Mouse (Mus musculus): Measurements from ENCODE around the gene Rnf39. TPM values are rescaled to one million over a fixed set of nuclear protein-coding genes. Genes with fewer than 3 reads are reported as not detected.

Gene Rnf39
- polyA plus RNA-seq, 1 experiment from 2014 or later = 6.8 TPM

DNA sequence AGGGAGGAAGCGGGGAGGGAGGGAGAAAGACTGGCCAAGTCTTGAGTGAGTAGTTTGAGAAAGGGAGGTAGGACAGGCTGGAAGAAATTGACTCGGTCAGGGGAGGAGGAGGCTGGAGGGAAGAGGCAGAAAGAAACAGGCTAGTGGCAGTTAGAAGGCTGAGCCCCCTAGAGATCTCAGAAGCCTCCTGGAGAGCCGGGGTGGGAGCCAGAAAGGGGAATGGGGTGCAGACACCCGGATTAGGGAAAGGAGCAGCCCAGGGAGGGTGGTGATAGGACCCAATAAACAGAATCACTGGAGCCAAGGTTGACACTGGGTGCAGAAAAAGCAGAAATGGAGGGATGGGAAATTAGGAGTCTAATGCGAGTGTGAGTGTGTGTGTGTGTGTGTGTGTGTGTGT, 973 bp downstream of the Rnf39 start:
- Histone ChIP-seq H3K27me3 (peaks cover 64% of the 10 kb centered on the region), H3K27ac (no peak overlapping the region; the same call in 1 of the 2 replicates), H3K9ac (no peak overlapping the region), H3K4me1 (peaks cover 31% of the 10 kb centered on the region), H3K36me3 (peaks cover 6% of the 10 kb centered on the region), H3K9me3 (no peaks in the 10 kb centered on the region), H3K4me2 (peak overlapping the region; percentile 93), H3K4me3 (peak overlapping the region; percentile 50)
- no peak for ATAC-seq (ENCODE audit: insufficient number of reproducible peaks, low FRiP score, low TSS enrichment, low read depth)
- WGBS = 9% methylated on average over 5 of the region's 5 CpGs

DNA sequence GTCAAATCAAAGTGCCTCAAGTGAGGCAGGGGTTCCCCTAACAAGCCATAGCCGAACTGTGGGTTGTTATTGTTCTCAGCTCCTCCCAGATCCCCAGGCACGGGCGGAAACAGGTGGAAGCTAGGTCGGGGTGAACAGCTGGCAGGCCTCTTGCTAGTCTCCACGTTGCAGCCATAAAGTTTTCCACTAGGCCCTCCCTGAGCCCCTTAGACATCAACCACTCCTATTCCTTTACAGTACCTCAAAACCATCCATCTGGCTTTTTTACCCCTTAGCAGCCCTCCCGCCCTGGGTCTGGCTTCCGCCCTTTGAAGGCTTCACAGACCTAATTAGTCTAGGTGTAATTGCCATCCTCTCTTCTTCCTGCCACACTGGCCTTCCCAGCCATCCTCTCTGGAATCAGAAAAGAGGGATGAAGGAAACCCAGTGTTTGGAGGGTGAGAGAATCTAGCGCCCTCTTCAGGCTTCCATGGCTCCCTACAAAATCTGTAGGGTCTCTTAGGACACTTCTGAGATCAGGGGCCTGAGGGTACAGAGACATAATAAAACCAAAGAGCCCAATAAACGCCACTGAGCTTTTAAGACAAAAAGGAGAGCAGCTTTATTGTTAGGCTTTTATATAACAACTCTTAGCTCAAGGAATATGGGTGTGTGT, 1.5 kb downstream of the Rnf39 start:
- WGBS = 13% methylated on average over 9 of the region's 9 CpGs
- H3K4me2 ChIP-seq = peak overlapping the region; percentile 93; the same call in 1 of the 2 replicates
- peaks cover 31% of the 10 kb centered on the region for H3K4me1 ChIP-seq
- H3K27ac ChIP-seq = no peak overlapping the region
- H3K9me3 ChIP-seq = no peaks in the 10 kb centered on the region
- H3K9ac ChIP-seq = no peak overlapping the region
- H3K27me3 ChIP-seq = peaks cover 64% of the 10 kb centered on the region
- H3K36me3 ChIP-seq = peaks cover 11% of the 10 kb centered on the region
- peak overlapping the region; percentile 50 for H3K4me3 ChIP-seq
- ATAC-seq (ENCODE audit: insufficient number of reproducible peaks, low FRiP score, low TSS enrichment, low read depth) = no peak

DNA sequence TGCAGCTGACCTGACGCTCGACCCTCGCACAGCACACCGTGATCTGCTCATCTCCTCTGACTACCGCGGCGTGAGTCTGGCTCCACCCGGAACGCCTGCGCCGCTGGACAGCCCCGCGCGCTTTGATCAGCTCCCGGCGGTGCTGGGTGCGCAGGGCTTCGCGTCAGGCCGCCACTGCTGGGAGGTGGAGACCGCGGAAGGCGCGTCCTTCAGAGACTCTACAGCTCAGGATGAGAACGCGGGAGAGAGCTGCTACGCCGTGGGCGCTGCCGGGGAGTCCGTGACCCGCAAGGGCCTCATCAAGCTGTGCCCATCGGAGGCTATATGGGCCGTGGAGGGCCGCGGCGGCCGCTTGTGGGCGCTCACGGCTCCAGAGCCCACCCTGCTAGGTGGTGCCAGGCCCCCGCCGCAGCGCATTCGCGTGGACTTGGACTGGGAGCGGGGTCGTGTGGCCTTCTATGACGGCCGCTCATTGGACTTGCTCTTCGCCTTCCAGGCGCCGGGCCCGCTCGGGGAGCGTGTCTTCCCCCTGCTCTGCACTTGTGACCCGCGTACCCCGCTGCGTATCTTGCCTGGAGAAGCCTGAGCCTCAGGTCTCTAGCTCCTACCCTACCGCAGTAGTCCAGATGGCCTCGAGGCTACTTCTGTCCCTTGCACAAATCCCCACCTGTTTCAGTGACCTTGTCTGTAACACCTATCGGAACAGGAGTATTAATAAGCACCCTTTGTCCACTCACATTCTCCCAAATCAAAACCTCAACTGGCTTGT, 4.5 kb downstream of the Rnf39 start:
- peak overlapping the region; percentile 96 for H3K4me2 ChIP-seq
- H3K36me3 ChIP-seq = peaks cover 17% of the 10 kb centered on the region
- no peak for ATAC-seq (ENCODE audit: insufficient number of reproducible peaks, low FRiP score, low TSS enrichment, low read depth)
- peak overlapping the region; percentile 68 for H3K9ac ChIP-seq
- no peaks in the 10 kb centered on the region for H3K9me3 ChIP-seq
- H3K27me3 ChIP-seq = peaks cover 47% of the 10 kb centered on the region
- peaks cover 39% of the 10 kb centered on the region for H3K4me1 ChIP-seq
- peak overlapping the region; percentile 50 for H3K4me3 ChIP-seq
- 1% methylated on average over 61 of the region's 62 CpGs for WGBS
- H3K27ac ChIP-seq = no peak overlapping the region

DNA sequence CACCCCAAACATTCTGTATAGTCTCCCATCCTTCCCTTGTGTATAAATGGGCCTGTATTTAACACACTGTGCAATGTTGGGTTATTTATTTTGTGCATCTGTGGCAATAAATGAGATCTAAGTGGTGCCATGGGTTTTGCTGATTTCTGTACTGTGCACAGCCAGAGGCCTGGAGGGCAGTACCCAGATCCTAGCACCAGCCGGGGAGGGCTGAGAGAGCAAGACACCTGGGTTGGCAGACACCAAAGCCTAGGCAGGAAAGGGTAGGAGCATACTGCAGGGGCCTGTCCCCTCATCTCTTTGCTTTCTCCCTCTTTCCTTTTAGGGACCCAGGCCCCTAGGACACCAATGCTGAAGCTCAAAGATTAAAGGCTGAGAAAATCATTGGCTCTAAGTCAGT, 5.6 kb downstream of the Rnf39 start:
- H3K4me1 ChIP-seq = peaks cover 28% of the 10 kb centered on the region
- 93% methylated on average over 1 of the region's 1 CpGs for WGBS
- no peak for ATAC-seq (ENCODE audit: insufficient number of reproducible peaks, low FRiP score, low TSS enrichment, low read depth)

DNA sequence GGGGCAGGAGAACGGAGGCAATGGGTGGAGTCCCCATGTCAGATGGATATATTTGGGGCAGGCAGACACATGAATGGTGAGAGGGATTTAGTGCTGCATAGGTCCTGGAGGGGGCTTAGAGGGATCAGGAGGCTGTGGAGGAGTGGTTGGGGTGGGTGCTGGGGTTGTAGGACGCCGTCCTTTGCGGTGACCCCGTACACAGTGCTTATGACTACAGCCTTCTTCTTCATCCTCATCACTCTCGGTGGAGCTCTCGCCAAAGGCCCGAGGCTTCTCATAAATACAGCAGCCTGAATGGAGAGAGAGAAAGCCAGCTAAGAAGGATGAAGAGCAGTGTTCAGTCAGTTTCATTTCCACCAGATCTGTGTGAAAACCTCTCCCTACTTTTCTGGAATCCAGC, 6.5 kb downstream of the Rnf39 start:
- WGBS = 94% methylated on average over 8 of the region's 8 CpGs
- Histone ChIP-seq H3K4me1 (peaks cover 21% of the 10 kb centered on the region), H3K27ac (no peak overlapping the region), H3K9me3 (no peaks in the 10 kb centered on the region), H3K27me3 (peaks cover 28% of the 10 kb centered on the region), H3K9ac (no peak overlapping the region), H3K36me3 (peaks cover 19% of the 10 kb centered on the region), H3K4me3 (no peak overlapping the region), H3K4me2 (no peak overlapping the region)
- no peak for ATAC-seq (ENCODE audit: insufficient number of reproducible peaks, low FRiP score, low TSS enrichment, low read depth)

More for the DNA sequence above, 5.6 kb downstream of the Rnf39 start:
- no peaks in the 10 kb centered on the region for H3K9me3 ChIP-seq
- no peak overlapping the region for H3K27ac ChIP-seq
- H3K9ac ChIP-seq = no peak overlapping the region
- H3K4me3 ChIP-seq = no peak overlapping the region
- no peak overlapping the region for H3K4me2 ChIP-seq
- peaks cover 17% of the 10 kb centered on the region for H3K36me3 ChIP-seq
- H3K27me3 ChIP-seq = peaks cover 37% of the 10 kb centered on the region

DNA sequence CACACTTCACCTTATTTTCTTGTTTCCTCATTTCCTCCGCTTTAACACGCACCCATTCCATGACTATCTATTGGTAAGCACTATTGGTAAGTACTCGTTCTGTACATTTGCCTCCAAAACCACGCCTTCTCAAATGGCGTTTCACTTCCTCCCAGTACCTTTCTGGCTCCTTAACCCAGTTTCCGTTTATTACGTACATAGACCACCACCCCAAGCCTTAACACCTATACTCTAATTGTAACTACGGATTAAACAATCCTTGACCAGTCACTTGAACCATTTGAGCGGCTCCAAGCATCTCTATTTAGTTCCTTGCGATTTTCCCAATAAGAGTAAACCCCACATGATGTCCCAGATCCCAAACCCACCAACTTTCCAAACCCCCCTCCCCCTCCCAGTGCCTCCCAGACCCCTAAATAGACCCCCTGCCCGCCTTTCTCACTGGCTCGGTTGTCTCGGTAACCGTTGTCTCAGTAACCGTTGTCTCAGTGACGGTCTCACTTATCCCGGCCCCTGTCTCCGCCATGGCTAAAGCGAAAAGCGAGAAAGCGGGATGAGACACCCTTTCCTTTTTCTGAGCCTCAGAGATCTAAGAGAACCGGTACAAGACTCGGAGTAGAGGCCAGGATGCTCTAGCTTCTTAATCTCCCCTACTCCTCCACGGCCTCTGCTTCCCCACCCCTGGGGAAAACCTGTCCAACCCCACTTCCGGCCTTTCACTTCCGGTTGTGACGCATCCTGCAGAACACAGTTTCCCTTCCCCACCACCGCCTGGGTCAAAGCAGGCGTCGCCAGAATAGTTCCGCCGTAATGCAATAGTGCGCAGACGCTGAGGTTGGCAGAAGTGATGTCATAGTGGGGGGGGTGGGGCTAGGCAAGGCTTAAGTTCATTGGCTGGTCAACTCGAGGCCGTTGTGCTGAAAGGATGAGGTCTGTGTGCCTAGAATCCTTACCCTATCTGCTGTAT, 8.5 kb downstream of the Rnf39 start, which contains the start of gene Ppp1r11:
Ppp1r11 (minus strand) TSS at position 761 of the 967 bp plus-strand sequence.
- H3K4me3 ChIP-seq = peak within 1 kb of the TSS; percentile 75
- H3K4me2 ChIP-seq = peak within 1 kb of the TSS; percentile 62
- peak within 1 kb of the TSS; percentile 80 for H3K27ac ChIP-seq
- peak; percentile 95 for ATAC-seq (ENCODE audit: insufficient number of reproducible peaks, low FRiP score, low TSS enrichment, low read depth)
- H3K27me3 ChIP-seq = peaks cover 11% of the 10 kb centered on the region
- H3K9me3 ChIP-seq = no peaks in the 10 kb centered on the region
- peaks cover 32% of the 10 kb centered on the region for H3K36me3 ChIP-seq
- H3K9ac ChIP-seq = peak within 1 kb of the TSS; percentile 73
- 3% methylated on average over 36 of the region's 36 CpGs for WGBS
- H3K4me1 ChIP-seq = peaks cover 20% of the 10 kb centered on the region

DNA sequence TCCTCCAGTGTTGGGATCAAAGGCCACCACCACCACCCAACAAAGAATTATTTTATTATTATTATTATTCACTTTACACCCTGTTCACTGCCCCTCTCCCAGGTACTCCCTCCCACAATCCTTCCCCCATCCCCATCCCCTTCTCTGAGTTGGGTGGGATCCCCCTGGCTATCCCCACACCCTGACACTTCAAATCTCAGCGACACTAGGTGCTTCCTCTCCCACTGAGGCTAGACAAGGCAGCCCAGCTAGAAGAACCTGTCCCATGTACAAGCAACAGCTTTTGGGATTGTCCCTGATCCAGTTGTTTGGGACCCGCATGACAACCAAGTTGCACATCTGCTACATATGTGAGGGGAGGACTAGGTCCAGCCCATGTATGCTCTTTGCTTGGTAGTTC, 9.9 kb downstream of the Rnf39 start:
- WGBS = 82% methylated on average over 2 of the region's 2 CpGs
- Histone ChIP-seq H3K4me3 (no peak overlapping the region), H3K9ac (no peak overlapping the region), H3K27ac (no peak overlapping the region), H3K36me3 (peaks cover 37% of the 10 kb centered on the region), H3K4me1 (peaks cover 13% of the 10 kb centered on the region), H3K9me3 (no peaks in the 10 kb centered on the region), H3K27me3 (no peaks in the 10 kb centered on the region), H3K4me2 (no peak overlapping the region)
- ATAC-seq (ENCODE audit: insufficient number of reproducible peaks, low FRiP score, low TSS enrichment, low read depth) = no peak

DNA sequence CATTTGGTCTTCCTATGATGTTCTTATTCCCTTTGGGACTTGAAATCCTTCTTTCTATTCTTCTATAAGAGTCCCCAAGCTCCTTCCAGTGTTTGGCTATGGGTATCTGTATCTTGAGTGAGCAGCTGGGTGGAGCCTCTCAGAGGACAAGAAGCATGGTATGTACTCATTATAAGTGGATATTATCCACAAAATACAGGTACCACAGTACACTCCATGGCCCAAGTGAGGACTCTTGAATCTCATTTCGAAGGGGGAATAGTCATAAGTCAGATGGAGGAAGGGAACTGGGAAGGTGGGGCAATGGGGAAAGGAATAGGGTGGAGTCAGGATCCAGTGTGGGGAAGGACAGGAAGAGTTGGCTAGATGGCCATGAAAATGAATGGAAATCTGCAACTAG, 10.3 kb downstream of the Rnf39 start:
- ATAC-seq (ENCODE audit: insufficient number of reproducible peaks, low FRiP score, low TSS enrichment, low read depth) = no peak
- H3K27me3 ChIP-seq = no peaks in the 10 kb centered on the region
- WGBS = 82% methylated on average over 1 of the region's 1 CpGs
- no peak overlapping the region for H3K4me3 ChIP-seq
- no peaks in the 10 kb centered on the region for H3K9me3 ChIP-seq
- H3K27ac ChIP-seq = no peak overlapping the region
- no peak overlapping the region for H3K9ac ChIP-seq
- H3K36me3 ChIP-seq = peaks cover 37% of the 10 kb centered on the region
- peaks cover 14% of the 10 kb centered on the region for H3K4me1 ChIP-seq
- no peak overlapping the region for H3K4me2 ChIP-seq

DNA sequence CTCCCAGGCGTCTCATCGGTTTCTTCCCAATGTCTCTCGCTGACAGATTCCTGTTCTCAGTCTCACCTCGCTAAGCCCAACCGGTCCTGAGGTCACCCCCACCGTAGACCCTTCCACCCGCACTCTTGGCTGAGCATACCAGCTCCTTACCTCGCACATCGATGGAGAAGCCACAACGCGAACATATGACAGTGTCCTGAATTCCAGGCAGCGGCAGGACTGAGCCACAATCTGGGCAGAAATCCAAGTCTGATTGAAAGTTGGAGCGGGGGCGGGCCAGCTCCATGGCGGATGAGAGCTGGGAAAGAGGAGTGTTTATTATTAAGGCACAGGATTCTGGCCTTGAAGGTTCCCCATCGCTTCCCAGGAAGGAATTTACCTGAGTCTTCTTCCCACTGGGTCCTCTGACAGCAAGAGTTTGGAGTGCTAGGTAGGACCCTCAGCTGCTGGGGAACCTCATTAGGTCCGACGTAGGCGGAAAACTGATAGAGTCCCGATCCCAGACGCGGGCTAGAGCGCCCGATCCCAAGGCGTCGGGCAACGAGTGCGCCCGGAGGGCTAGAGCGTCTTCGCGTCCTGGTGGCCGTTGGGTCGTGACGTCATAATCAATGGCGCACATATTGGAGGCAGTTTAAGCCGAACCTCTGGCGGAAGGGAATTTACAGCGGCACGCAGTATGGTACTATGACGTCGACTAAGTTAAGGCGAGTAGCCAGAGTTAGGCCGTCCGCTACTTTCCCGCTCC, 15.5 kb downstream of the Rnf39 start, which contains the start of the genes Znrd1 and Znrd1as:
Znrd1 (minus strand) TSS at position 561 of the 745 bp plus-strand sequence.
Znrd1as (plus strand) TSS at position 594 of the 745 bp plus-strand sequence.
- ATAC-seq (ENCODE audit: insufficient number of reproducible peaks, low FRiP score, low TSS enrichment, low read depth) = peak; percentile 95
- peak within 1 kb of the TSS; percentile 73 for H3K9ac ChIP-seq
- under 1% methylated on average over 46 of the region's 46 CpGs for WGBS
- no peaks in the 10 kb centered on the region for H3K27me3 ChIP-seq
- H3K4me1 ChIP-seq = peaks cover 14% of the 10 kb centered on the region
- peak within 1 kb of the TSS; percentile 86 for H3K27ac ChIP-seq
- peak within 1 kb of the TSS; percentile 72 for H3K4me2 ChIP-seq
- no peaks in the 10 kb centered on the region for H3K9me3 ChIP-seq
- H3K36me3 ChIP-seq = peaks cover 20% of the 10 kb centered on the region
- H3K4me3 ChIP-seq = peak within 1 kb of the TSS; percentile 67

DNA sequence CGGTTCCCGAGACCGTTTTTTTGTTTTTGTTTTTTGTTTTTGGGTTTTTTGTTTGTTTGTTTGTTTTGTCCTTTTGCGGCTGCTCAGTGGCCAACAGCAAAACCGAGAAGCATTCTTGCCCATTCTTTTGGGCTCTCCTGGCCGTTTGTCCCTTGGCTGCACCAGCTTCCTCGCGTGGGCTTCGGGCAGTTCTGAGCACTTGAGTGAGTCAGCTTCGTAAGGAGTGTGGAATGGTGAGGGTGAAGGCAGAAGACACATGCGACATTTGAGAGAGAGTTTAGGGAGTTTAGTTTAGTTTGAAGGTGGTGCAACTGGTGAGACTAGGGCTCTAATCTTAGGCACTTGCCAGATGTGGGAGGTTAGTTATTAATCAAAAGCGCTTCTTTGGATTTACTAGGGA, 16.2 kb downstream of the Rnf39 start:
- ATAC-seq (ENCODE audit: insufficient number of reproducible peaks, low FRiP score, low TSS enrichment, low read depth) = no peak
- Histone ChIP-seq H3K27ac (peak overlapping the region; percentile 78), H3K4me3 (peak overlapping the region; percentile 67), H3K4me1 (peaks cover 14% of the 10 kb centered on the region), H3K9ac (peak overlapping the region; percentile 73), H3K27me3 (no peaks in the 10 kb centered on the region), H3K36me3 (peaks cover 20% of the 10 kb centered on the region), H3K9me3 (no peaks in the 10 kb centered on the region), H3K4me2 (peak overlapping the region; percentile 72)
- 7% methylated on average over 12 of the region's 12 CpGs for WGBS

DNA sequence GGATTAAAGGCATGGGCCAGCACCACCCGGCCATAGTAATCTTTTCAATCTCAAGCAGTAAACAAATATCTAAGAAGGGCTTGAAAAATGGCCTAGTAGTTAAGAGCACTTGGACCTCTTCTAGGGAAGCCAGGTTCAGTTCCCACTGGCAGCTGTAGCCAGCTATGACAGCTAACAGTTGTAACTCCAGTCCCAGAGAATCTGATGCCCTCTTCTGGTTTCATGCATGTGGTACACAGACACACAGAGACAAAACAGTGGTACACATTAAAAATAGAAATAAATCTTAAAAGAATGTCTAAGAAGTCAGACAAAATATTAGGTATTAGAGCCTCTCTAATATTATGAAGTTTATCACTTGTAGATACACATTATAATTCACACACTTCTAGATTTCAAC, 18.4 kb downstream of the Rnf39 start:
- H3K4me2 ChIP-seq = no peak overlapping the region
- WGBS = 65% methylated on average over 1 of the region's 1 CpGs
- no peak overlapping the region for H3K27ac ChIP-seq
- peaks cover 14% of the 10 kb centered on the region for H3K4me1 ChIP-seq
- H3K9me3 ChIP-seq = no peaks in the 10 kb centered on the region
- no peaks in the 10 kb centered on the region for H3K27me3 ChIP-seq
- no peak for ATAC-seq (ENCODE audit: insufficient number of reproducible peaks, low FRiP score, low TSS enrichment, low read depth)
- H3K9ac ChIP-seq = no peak overlapping the region
- no peak overlapping the region for H3K4me3 ChIP-seq
- peaks cover 6% of the 10 kb centered on the region for H3K36me3 ChIP-seq
